Mouse (Mus musculus) limb, embryonic 14.5 days (tissue): ENCODE data around the gene Ntrk1. TPM values are rescaled to one million over a fixed set of nuclear protein-coding genes. Genes with fewer than 3 reads are reported as not detected.

Source experiments
- ATAC-seq: fragments of 200-750 bp; cut with Nextera tagmentation; 2 replicates; pipeline ENCODE4 v1.8.0; 2017; ENCODE audit warnings: low read depth, moderate number of reproducible peaks, moderate TSS enrichment; ENCODE audit not compliant: low FRiP score
- DNase-seq: peaks from one replicate; pipeline ENCODE4 v3.0.0-alpha.2; 2015; ENCODE audit warnings: low spot score
- H3K27ac ChIP-seq: fragments of 300-500 bp; sonication (generic); replicated peaks from 2 replicates; pipeline ENCODE4 v1.5.1; 2014; ENCODE audit warnings: low read depth, mild to moderate bottlenecking, low read length, moderate library complexity, mixed read lengths
- H3K27me3 ChIP-seq: fragments of 300-500 bp; sonication (generic); 2 replicates; pipeline ENCODE4 v1.6.1; 2014; ENCODE audit warnings: low read length, mixed read lengths; ENCODE audit not compliant: control insufficient read depth, insufficient read depth
- H3K36me3 ChIP-seq: fragments of 300-500 bp; sonication (generic); 2 replicates; pipeline ENCODE4 v1.6.1; 2014; ENCODE audit warnings: mild to moderate bottlenecking, low read length, moderate library complexity, mixed read lengths; ENCODE audit not compliant: control insufficient read depth, insufficient read depth
- H3K4me1 ChIP-seq: fragments of 300-500 bp; sonication (generic); 2 replicates; pipeline ENCODE4 v1.6.1; 2014; ENCODE audit warnings: antibody characterized with exemption, low read length, mixed read lengths; ENCODE audit not compliant: control insufficient read depth, insufficient read depth
- H3K4me2 ChIP-seq: fragments of 300-500 bp; sonication (generic); replicated peaks from 2 replicates; pipeline ENCODE4 v1.6.1; 2014; ENCODE audit warnings: low read depth, mild to moderate bottlenecking, low read length, moderate library complexity; ENCODE audit not compliant: severe bottlenecking
- H3K4me3 ChIP-seq: fragments of 300-500 bp; sonication (generic); replicated peaks from 2 replicates; pipeline ENCODE4 v1.5.1; 2014; ENCODE audit warnings: low read length
- H3K9ac ChIP-seq: fragments of 300-500 bp; sonication (generic); 2 replicates; pipeline ENCODE4 v1.6.1; 2014; ENCODE audit warnings: mild to moderate bottlenecking, low read depth, low read length, moderate library complexity; ENCODE audit not compliant: severe bottlenecking
- H3K9me3 ChIP-seq: fragments of 300-500 bp; sonication (generic); 2 replicates; pipeline ENCODE4 v1.6.1; 2016; ENCODE audit warnings: low read length; ENCODE audit not compliant: control insufficient read depth
- POLR2A ChIP-seq: fragments of 200-500 bp; IDR thresholded peaks from 2 replicates; pipeline ENCODE4 v1.8.0; 2012; ENCODE audit warnings: inconsistent platforms, mild to moderate bottlenecking, moderate library complexity, borderline replicate concordance; ENCODE audit not compliant: insufficient read depth, insufficient read length; ENCODE audit errors: extremely low read depth
- WGBS: fragments of 180-500 bp; shearing (Covaris S2); extraction: QIAGEN DNeasy Blood & Tissue Kit; methylation state at CpG from one replicate; pipeline ENCODE4 v1.1.7; 2014; 5-methylcytosine and 5-hydroxymethylcytosine counted together
- polyA plus RNA-seq, 2 experiments: library from polyadenylated mRNA; depleted of rRNA in 1 of 2; stranded (reverse) in 1 of 2; unstranded in 1 of 2; fragments of >200 nt; fragmentation: Nextera tagmentation in 1 of 2; extraction: Ambion mirVana in 1 of 2; gene quantifications; 2 replicates each; pipeline versions ENCODE4 v1.2.1 to v1.2.3; 2012 to 2014

The Ntrk1 gene
- polyA plus RNA-seq, 2 experiments = 2.1 to 2.7 TPM

DNA sequence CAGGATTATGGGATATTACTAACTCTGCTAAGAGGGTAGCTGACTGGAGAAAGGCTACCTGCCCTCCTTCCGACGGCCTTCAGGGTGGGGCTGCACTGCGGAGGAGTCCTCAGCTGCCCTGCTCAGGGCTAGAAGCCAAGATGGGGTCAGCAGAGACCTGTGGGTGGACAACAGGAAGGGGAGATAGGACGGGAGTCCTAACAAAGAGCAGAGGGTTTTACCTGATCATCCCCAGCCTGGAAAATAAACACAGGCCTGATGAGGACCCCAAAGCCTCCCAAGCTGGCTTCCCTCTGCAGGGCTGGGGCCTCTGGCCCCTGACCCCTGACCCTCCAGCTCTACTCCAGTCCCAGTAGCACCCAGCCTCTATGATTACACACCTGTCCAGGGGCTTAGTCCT lies 31.8 kb downstream of the Ntrk1 start:
- H3K36me3 ChIP-seq = peaks cover 5% of the 10 kb centered on the region
- no peak for DNase-seq
- WGBS = 38% methylated on average over 4 of the region's 4 CpGs
- peaks cover 56% of the 10 kb centered on the region for H3K4me1 ChIP-seq
- no peaks in the 10 kb centered on the region for H3K27me3 ChIP-seq
- H3K9me3 ChIP-seq = no peaks in the 10 kb centered on the region
- peak overlapping the region; percentile 41 for H3K4me2 ChIP-seq
- no peak for ATAC-seq
- H3K9ac ChIP-seq = no peak overlapping the region
- no peak overlapping the region for H3K4me3 ChIP-seq
- TF ChIP-seq POLR2A = no peak
- peak overlapping the region; percentile 88 for H3K27ac ChIP-seq

DNA sequence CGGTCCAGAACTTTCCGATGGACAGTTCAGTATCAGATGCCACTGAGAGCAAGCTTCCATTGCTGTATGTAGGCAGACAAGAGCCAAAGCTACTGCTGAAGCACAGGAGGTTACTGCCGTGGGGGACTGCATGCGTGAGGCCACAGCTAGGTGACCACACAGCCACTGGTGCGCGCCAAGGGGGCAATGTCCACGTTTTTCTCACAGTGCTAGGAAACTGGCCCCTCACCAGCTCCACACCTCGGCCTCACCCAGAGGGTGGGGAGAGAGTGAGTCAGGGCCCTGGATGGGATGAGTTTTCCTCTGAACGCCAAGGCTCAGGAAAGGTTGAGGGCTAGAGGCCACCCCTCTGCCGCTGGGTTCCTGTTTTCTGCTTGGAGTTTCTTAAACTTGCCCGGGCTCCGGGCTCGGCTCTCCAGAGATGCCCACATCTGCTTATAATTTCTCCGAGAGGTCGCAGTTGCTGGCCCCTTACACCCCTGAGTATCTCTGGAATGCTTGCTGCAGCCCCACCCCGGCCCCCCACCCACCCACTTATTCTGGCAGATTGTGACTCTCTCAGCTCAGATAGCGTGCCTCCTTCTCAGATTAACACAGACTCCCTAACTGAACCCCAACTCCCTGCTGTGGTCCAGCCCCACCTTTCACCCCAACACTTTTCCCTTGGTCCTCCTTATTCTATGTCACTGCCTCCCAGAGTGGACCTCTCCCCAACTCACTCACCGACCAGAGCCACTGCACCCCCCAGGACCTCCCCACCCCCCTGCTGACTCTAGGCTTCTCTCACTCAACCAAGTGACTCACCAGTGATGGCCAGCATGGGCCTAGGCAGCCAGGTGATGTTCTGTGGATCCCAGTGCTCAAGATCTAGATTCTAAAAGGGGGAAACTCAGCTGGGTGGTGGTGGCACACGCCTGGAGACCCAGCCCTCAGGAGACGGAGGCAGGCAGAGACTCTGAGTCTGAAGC lies 33.3 kb downstream of the Ntrk1 start:
- Histone ChIP-seq H3K4me2 (peak overlapping the region; percentile 21; the same call in 1 of the 2 replicates), H3K27ac (peak overlapping the region; percentile 52), H3K9me3 (no peaks in the 10 kb centered on the region), H3K9ac (peak overlapping the region; percentile 21; the same call in 1 of the 2 replicates), H3K4me1 (peaks cover 47% of the 10 kb centered on the region), H3K36me3 (peaks cover 5% of the 10 kb centered on the region), H3K4me3 (no peak overlapping the region), H3K27me3 (no peaks in the 10 kb centered on the region)
- WGBS = 39% methylated on average over 20 of the region's 20 CpGs
- DNase-seq (no peak), ATAC-seq (no peak)
- TF ChIP-seq POLR2A = no peak

DNA sequence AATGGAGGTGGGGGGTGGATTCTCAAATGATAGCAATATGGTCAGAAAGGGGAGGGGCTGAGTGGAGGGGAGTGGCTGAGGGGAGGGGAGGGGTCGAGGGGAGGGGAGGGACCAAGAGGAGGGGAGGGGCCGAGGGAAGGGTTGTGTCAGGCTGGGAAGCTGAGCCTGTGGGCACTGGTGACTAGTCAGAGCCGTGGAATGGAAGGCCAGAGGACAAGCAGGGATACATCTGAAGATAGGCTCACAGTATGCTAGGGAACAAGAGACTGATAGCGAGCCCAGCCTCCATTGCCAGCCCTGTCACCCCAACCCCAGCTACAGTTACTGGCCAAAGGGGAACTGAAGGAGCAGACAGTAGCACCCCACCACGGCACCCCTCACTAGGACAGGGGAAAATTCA lies 36.3 kb downstream of the Ntrk1 start:
- H3K4me1 ChIP-seq = peaks cover 23% of the 10 kb centered on the region

DNA sequence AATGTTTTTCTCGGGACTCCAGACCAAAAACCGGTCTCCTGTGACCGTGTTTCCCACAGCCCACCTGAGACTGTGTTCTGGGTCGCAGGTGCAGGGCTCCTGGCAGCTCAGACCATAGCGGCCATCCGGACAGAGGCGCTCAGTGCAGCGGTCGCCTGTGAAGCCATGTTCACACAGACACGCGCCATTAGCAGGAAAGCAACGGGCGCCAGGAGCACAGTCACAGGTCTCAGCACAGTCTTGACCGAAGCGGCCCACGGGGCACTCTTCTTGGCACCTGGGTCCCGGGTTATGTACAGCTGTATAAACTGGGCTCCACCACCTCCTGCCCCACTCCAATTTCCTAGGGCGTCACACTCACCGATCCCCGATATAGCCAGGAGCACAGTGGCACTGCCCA lies 38.5 kb downstream of the Ntrk1 start:
- no peak overlapping the region for H3K4me3 ChIP-seq
- ATAC-seq (0 out of 2 replicates have a peak, but pooled peaks have one; percentile 6), DNase-seq (no peak)
- peaks cover 8% of the 10 kb centered on the region for H3K36me3 ChIP-seq
- H3K4me1 ChIP-seq = peaks cover 4% of the 10 kb centered on the region; the same call in 1 of the 2 replicates
- WGBS = 51% methylated on average over 20 of the region's 20 CpGs
- H3K4me2 ChIP-seq = no peak overlapping the region
- H3K27me3 ChIP-seq = no peaks in the 10 kb centered on the region
- H3K9me3 ChIP-seq = no peaks in the 10 kb centered on the region
- TF ChIP-seq POLR2A = no peak
- H3K27ac ChIP-seq = no peak overlapping the region
- H3K9ac ChIP-seq = no peak overlapping the region

More for the DNA sequence above, 36.3 kb downstream of the Ntrk1 start:
- H3K4me2 ChIP-seq = no peak overlapping the region
- TF ChIP-seq POLR2A = no peak
- no peak overlapping the region for H3K9ac ChIP-seq
- no peak overlapping the region for H3K4me3 ChIP-seq
- H3K27me3 ChIP-seq = no peaks in the 10 kb centered on the region
- no peak for ATAC-seq
- no peaks in the 10 kb centered on the region for H3K9me3 ChIP-seq
- no peak overlapping the region for H3K27ac ChIP-seq
- H3K36me3 ChIP-seq = peaks cover 8% of the 10 kb centered on the region
- DNase-seq = no peak
- 34% methylated on average over 5 of the region's 5 CpGs for WGBS

DNA sequence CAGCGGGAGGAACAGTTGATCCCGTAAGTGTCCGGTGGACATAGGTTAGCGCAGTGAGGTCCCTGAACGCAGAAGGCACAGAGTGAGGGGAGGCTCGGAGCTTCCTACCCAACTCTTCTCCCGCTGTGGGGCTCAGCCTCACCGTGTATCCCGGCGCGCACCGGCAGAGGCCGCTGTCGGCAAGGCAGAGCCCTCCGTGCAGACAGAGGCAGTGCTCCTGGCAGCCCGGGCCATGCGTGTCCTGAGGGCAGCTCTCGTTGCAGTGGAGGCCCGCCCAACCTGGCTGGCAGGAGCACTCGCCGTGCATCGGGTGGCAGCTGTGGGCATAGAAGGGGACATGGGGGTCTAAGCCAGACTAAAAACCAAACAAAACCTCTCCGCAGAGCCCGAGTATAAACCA lies 39.0 kb downstream of the Ntrk1 start:
- WGBS = 3% methylated on average over 24 of the region's 24 CpGs
- H3K4me3 ChIP-seq = no peak overlapping the region; the same call in 1 of the 2 replicates
- H3K9ac ChIP-seq = no peak overlapping the region
- peaks cover 10% of the 10 kb centered on the region for H3K36me3 ChIP-seq
- H3K27me3 ChIP-seq = no peaks in the 10 kb centered on the region
- no peak for TF ChIP-seq POLR2A
- H3K4me1 ChIP-seq = no peaks in the 10 kb centered on the region; the same call in 1 of the 2 replicates
- ATAC-seq (peak; percentile 82), DNase-seq (peak; percentile 75)
- H3K9me3 ChIP-seq = no peaks in the 10 kb centered on the region
- H3K27ac ChIP-seq = no peak overlapping the region
- H3K4me2 ChIP-seq = peak overlapping the region; percentile 44
